Mouse (Mus musculus) hindbrain, embryonic 16.5 days (tissue): ENCODE data around the gene Stx18. TPM values are rescaled to one million over a fixed set of nuclear protein-coding genes. Genes with fewer than 3 reads are reported as not detected.

Source experiments
- polyA plus RNA-seq: library from polyadenylated mRNA; unstranded; fragments of >200 nt; fragmentation: Nextera tagmentation; extraction: Ambion mirVana; gene quantifications from 2 replicates; pipeline ENCODE4 v1.2.1, GENCODE M21; 2015

The Stx18 gene
- polyA plus RNA-seq, 1 experiment from 2014 or later: 38.5 TPM

Other genes starting within 250 kb of the Stx18 start
- gene Msx1, start 214.2 kb upstream of the Stx18 start, polyA plus RNA-seq: 28.9 and 30.5 TPM in 2 replicates
- gene Nsg1, start 121.2 kb downstream of the Stx18 start, polyA plus RNA-seq: 1,495 and 1,654 TPM in 2 replicates
- 16.9 and 17.9 TPM in 2 replicates for gene Zbtb49, start 181.7 kb downstream of the Stx18 start, polyA plus RNA-seq
- gene Lyar, start 181.7 kb downstream of the Stx18 start, polyA plus RNA-seq: 36.7 and 37.9 TPM in 2 replicates
- 89.3 and 91.4 TPM in 2 replicates for gene Tmem128, start 221.4 kb downstream of the Stx18 start, polyA plus RNA-seq
- gene Otop1, start 237.2 kb downstream of the Stx18 start, polyA plus RNA-seq: 0.07 TPM in 1 of 2 replicates, not detected in the other